Mouse (Mus musculus) embryonic fibroblast, embryonic 13.5 days (primary cell): Measurements from ENCODE around the gene Rbm28.

Experiments
- CTCF ChIP-seq: IDR thresholded peaks from 2 replicates; pipeline ENCODE4 v1.5.1; 2011; ENCODE audit warnings: mild to moderate bottlenecking, control low read depth, low read length, moderate library complexity, borderline replicate concordance; ENCODE audit not compliant: insufficient read depth
- POLR2A ChIP-seq: IDR thresholded peaks from 2 replicates; pipeline ENCODE4 v1.6.1; 2011; ENCODE audit warnings: low read depth, mild to moderate bottlenecking, control low read depth, low read length, moderate library complexity

GRCm38 (mm10) chr6:29081826-29082363 lies 82.9 kb downstream of the Rbm28 start:
- TF ChIP-seq CTCF (no peak), POLR2A (no peak)
